Mouse (Mus musculus) hindbrain, embryonic 10.5 days (tissue): ENCODE data around the gene Cdk5r2. TPM values are rescaled to one million over a fixed set of nuclear protein-coding genes. Genes with fewer than 3 reads are reported as not detected.
A peak's percentile ranks its signal among the peaks of the same experiment; 100 is the strongest.
"Not testable (repeated sequence)": the region's sequence is repeated elsewhere in the genome, so short reads cannot be mapped to it uniquely, and the experiment has no call there.

Source experiments
- DNase-seq: peaks from one replicate; pipeline ENCODE4 v3.0.0-alpha.2; 2017; ENCODE audit warnings: low spot score
- H3K27ac ChIP-seq: fragments of 300-500 bp; sonication (generic); 2 replicates; pipeline ENCODE4 v1.5.1; 2016; ENCODE audit warnings: mild to moderate bottlenecking, moderate library complexity
- H3K27me3 ChIP-seq: fragments of 300-500 bp; sonication (generic); 2 replicates; pipeline ENCODE4 v1.6.1; 2016; ENCODE audit warnings: mild to moderate bottlenecking; ENCODE audit not compliant: poor library complexity, insufficient read depth, severe bottlenecking
- H3K36me3 ChIP-seq: fragments of 300-500 bp; sonication (generic); 2 replicates; pipeline ENCODE4 v1.6.1; 2016; ENCODE audit warnings: mild to moderate bottlenecking, moderate library complexity
- H3K4me1 ChIP-seq: fragments of 300-500 bp; sonication (generic); replicated peaks from 2 replicates; pipeline ENCODE4 v1.6.1; 2016; ENCODE audit warnings: mild to moderate bottlenecking
- H3K4me3 ChIP-seq: fragments of 300-500 bp; sonication (generic); 2 replicates; pipeline ENCODE4 v1.5.1; 2016; ENCODE audit warnings: mild to moderate bottlenecking, moderate library complexity
- H3K9me3 ChIP-seq: fragments of 300-500 bp; sonication (generic); 2 replicates; pipeline ENCODE4 v1.6.1; 2016; ENCODE audit warnings: mild to moderate bottlenecking, moderate library complexity
- WGBS: fragments of 180-500 bp; shearing (Covaris S2); methylation state at CpG from one replicate; pipeline ENCODE4 v1.1.7; 2016; 5-methylcytosine and 5-hydroxymethylcytosine counted together
- polyA plus RNA-seq: library from polyadenylated mRNA; unstranded; fragments of >200 nt; fragmentation: Nextera tagmentation; extraction: Ambion mirVana; gene quantifications from 2 replicates; pipeline ENCODE4 v1.2.1, GENCODE M21; 2016

The Cdk5r2 gene
- 0.96 and 2.6 TPM in 2 replicates for polyA plus RNA-seq

- Histone ChIP-seq H3K36me3 (no peaks in the 10 kb centered on the region), H3K4me3 (peak within 1 kb of the TSS; percentile 82), H3K4me1 (peaks cover 94% of the 10 kb centered on the region), H3K27me3 (peaks cover 95% of the 10 kb centered on the region), H3K27ac (peak within 1 kb of the TSS; percentile 94), H3K9me3 (no peaks in the 10 kb centered on the region)
- DNase-seq, result peak; percentile 90
- WGBS, result 1% methylated on average over 39 of the region's 39 CpGs
Measured at GRCm38 (mm10) chr1:74854306-74855056, at the start of gene Cdk5r2. Gene Cdk5r2, plus strand, starts transcription at chr1:74854934.

DNA sequence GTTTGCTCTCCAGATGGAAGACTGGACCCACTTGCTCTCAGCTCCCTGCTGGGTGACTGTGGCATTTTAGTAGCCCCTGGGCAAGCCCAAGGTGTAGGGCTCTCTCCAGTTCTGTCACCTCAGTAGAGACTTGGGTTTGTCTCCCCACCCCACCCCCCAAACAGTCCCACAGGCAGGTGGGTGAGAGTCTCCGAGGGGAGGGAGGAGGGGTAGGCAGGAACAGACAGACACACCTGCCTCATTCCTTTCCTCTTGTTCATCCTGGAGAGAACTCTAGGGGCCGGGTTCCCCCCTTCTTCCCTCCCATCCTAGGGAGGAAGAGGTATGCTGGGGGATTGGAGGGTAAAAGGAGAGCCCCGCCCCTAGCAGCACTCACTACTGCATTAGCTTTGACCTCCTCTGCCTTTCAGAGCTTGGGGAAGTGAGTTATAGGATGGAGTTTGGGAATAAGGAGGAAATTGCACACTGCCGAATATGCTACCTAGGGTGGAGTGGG lies 49.3 kb upstream of the Cdk5r2 start:
- WGBS, result 17% methylated on average over 4 of the region's 4 CpGs
- peaks cover 68% of the 10 kb centered on the region for H3K4me1 ChIP-seq
- no peak for DNase-seq
- H3K27me3 ChIP-seq, result peaks cover 99% of the 10 kb centered on the region
- H3K4me3 ChIP-seq, result no peak overlapping the region
- no peaks in the 10 kb centered on the region for H3K9me3 ChIP-seq
- H3K36me3 ChIP-seq, result no peaks in the 10 kb centered on the region
- H3K27ac ChIP-seq, result no peak overlapping the region; the same call in 1 of the 2 replicates

GRCm38 (mm10) chr1:74805843-74806242 lies 48.9 kb upstream of the Cdk5r2 start:
- WGBS, result 8% methylated on average over 5 of the region's 5 CpGs
- no peak overlapping the region for H3K27ac ChIP-seq
- DNase-seq, result no peak
- peaks cover 63% of the 10 kb centered on the region for H3K4me1 ChIP-seq
- no peaks in the 10 kb centered on the region for H3K9me3 ChIP-seq
- no peaks in the 10 kb centered on the region for H3K36me3 ChIP-seq
- H3K4me3 ChIP-seq, result no peak overlapping the region
- H3K27me3 ChIP-seq, result peaks cover 99% of the 10 kb centered on the region

- Histone ChIP-seq H3K9me3 (no peaks in the 10 kb centered on the region), H3K4me3 (peak overlapping the region; percentile 48), H3K36me3 (no peaks in the 10 kb centered on the region), H3K27me3 (peaks cover 99% of the 10 kb centered on the region), H3K27ac (peak overlapping the region; percentile 69), H3K4me1 (peaks cover 61% of the 10 kb centered on the region)
- under 1% methylated on average over 38 of the region's 38 CpGs for WGBS
- peak; percentile 71 for DNase-seq
Measured at GRCm38 (mm10) chr1:74806360-74807311, 48.1 kb upstream of the Cdk5r2 start.

- peak overlapping the region; percentile 48 for H3K4me3 ChIP-seq
- H3K9me3 ChIP-seq, result no peaks in the 10 kb centered on the region
- 2% methylated on average over 23 of the region's 23 CpGs for WGBS
- H3K36me3 ChIP-seq, result no peaks in the 10 kb centered on the region
- peak overlapping the region; percentile 69 for H3K27ac ChIP-seq
- DNase-seq, result peak; percentile 43
- H3K27me3 ChIP-seq, result peaks cover 97% of the 10 kb centered on the region
- peaks cover 60% of the 10 kb centered on the region for H3K4me1 ChIP-seq
Measured at GRCm38 (mm10) chr1:74807551-74808071, 47.1 kb upstream of the Cdk5r2 start.

DNA sequence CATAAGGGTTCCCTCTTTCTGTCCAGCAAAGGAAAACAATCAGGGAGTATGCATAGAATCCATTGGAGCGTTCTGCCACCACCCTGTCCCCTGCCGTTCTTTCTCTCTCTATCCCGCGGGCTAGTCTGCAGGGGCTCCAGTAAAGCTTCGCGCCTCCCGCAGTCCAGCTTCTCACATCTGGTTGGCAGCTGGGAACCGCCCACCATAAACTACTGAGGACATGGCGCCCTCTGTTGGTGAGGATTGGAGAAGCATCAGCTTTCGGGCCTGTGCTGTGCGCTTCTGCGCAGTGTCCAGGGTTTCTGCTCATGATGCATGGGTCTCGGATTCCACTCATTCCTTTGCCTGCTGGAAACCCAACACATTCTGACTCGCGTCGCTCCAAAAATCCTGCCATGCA lies 46.7 kb upstream of the Cdk5r2 start:
- peaks cover 55% of the 10 kb centered on the region for H3K4me1 ChIP-seq
- WGBS, result under 1% methylated on average over 16 of the region's 16 CpGs
- peaks cover 97% of the 10 kb centered on the region for H3K27me3 ChIP-seq
- no peak overlapping the region; the same call in 1 of the 2 replicates for H3K27ac ChIP-seq
- H3K9me3 ChIP-seq, result no peaks in the 10 kb centered on the region
- H3K4me3 ChIP-seq, result peak overlapping the region; percentile 48; the same call in 1 of the 2 replicates
- peak; percentile 95 for DNase-seq
- no peaks in the 10 kb centered on the region for H3K36me3 ChIP-seq

GRCm38 (mm10) chr1:74809007-74809406 lies 45.7 kb upstream of the Cdk5r2 start:
- no peak for DNase-seq
- no peak overlapping the region for H3K4me3 ChIP-seq
- 64% methylated on average over 10 of the region's 10 CpGs for WGBS
- no peaks in the 10 kb centered on the region for H3K36me3 ChIP-seq
- H3K9me3 ChIP-seq, result no peaks in the 10 kb centered on the region
- peaks cover 46% of the 10 kb centered on the region for H3K4me1 ChIP-seq
- H3K27ac ChIP-seq, result no peak overlapping the region
- peaks cover 95% of the 10 kb centered on the region for H3K27me3 ChIP-seq

DNA sequence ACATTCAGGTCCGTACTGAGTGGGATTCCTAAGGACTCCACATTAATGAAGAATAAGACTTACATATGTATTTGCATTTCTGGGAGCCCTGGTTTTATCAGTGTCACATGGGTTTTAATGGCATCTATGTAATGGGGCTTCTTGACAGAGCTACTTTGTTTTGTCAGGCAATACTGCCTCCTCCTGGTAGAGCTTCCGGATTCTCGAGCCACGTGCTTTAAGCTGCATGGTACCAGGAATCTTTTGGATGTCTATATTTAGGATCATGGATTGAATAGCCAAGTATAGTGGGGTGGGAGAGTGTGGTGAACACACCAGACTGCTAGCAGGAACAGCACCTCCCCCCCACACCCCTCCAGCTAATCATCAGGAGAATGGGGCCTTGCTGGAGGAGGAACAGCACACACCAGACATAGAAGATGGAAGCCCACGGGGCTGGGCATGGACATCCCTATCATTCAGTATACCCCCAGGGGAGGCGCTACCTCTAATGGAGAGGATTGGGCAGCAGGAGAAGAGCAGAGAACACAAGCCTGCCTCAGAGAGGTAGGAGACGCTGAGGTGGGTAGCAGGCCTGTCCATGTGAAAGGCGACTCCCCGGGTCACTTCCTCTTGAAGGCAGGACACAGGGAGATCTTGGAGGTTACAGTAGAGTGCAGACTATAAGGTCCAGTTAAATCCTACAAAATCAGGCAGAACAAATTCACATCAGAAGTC lies 39.6 kb upstream of the Cdk5r2 start:
- H3K36me3 ChIP-seq, result no peaks in the 10 kb centered on the region
- peaks cover 34% of the 10 kb centered on the region for H3K27me3 ChIP-seq
- H3K27ac ChIP-seq, result no peak overlapping the region
- no peaks in the 10 kb centered on the region for H3K9me3 ChIP-seq
- peaks cover 25% of the 10 kb centered on the region for H3K4me1 ChIP-seq
- H3K4me3 ChIP-seq, result no peak overlapping the region
- DNase-seq, result no peak
- whole genome bisulfite sequencing, result 78% methylated on average over 9 of the region's 9 CpGs

DNA sequence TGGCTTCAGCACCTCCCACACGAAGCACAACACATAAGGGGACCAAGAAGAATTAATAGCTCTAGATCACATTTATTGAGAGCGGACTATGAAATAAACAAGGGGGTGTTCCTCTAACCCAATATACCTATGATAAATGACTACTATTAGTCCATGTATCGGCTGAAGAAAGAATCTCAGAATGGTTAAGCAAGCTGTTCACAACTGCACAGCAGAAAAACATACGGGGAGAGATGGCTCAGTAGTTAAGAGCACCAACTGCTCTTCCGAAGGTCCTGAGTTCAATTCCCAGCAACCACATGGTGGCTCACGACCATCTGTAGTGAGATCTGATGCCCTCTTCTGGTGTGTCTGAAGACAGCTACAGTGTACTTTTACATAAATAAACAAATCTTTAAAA lies 38.8 kb upstream of the Cdk5r2 start:
- H3K9me3 ChIP-seq, H3K36me3 ChIP-seq, DNase-seq, H3K4me3 ChIP-seq, H3K27ac ChIP-seq: not testable (repeated sequence)
- peaks cover 25% of the 10 kb centered on the region for H3K4me1 ChIP-seq
- peaks cover 26% of the 10 kb centered on the region for H3K27me3 ChIP-seq
- WGBS, result 91% methylated on average over 6 of the region's 6 CpGs

GRCm38 (mm10) chr1:74816612-74817199 lies 38.0 kb upstream of the Cdk5r2 start:
- WGBS, result 7% methylated on average over 38 of the region's 38 CpGs
- peak; percentile 93 for DNase-seq

DNA sequence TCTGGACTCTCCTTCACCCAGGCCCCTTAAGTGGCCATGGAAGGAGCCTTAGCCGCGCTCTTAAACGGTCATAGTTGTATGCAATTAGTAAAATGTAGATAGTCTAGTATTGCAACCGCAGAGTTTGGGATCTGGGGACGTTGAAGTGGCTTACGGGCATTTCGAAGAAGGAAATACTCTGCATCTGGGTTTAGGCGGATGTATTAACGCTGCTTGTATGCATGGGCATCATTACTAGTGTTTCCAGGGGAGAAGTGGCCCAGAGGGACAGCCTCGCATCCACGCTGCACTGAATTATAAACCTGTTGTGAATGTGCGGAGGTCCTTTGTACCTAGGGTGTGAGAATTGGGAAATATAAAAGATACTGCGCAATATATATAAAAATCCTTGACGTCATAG lies 37.5 kb upstream of the Cdk5r2 start:
- H3K27ac ChIP-seq, result peak overlapping the region; percentile 96
- peak overlapping the region; percentile 77 for H3K4me3 ChIP-seq
- H3K36me3 ChIP-seq, result no peaks in the 10 kb centered on the region
- DNase-seq, result no peak
- peaks cover 13% of the 10 kb centered on the region for H3K27me3 ChIP-seq
- WGBS, result 17% methylated on average over 14 of the region's 14 CpGs
- H3K9me3 ChIP-seq, result no peaks in the 10 kb centered on the region
- H3K4me1 ChIP-seq, result peaks cover 25% of the 10 kb centered on the region

More at GRCm38 (mm10) chr1:74816612-74817199, 38.0 kb upstream of the Cdk5r2 start:
- Histone ChIP-seq H3K27ac (peak overlapping the region; percentile 96), H3K27me3 (peaks cover 18% of the 10 kb centered on the region), H3K36me3 (no peaks in the 10 kb centered on the region), H3K4me1 (peaks cover 25% of the 10 kb centered on the region), H3K9me3 (no peaks in the 10 kb centered on the region), H3K4me3 (peak overlapping the region; percentile 77)

GRCm38 (mm10) chr1:74818509-74818908 lies 36.2 kb upstream of the Cdk5r2 start:
- Histone ChIP-seq H3K4me3 (no peak overlapping the region), H3K27me3 (peaks cover 3% of the 10 kb centered on the region), H3K9me3 (no peaks in the 10 kb centered on the region), H3K36me3 (no peaks in the 10 kb centered on the region), H3K4me1 (peaks cover 25% of the 10 kb centered on the region), H3K27ac (no peak overlapping the region)
- 93% methylated on average over 1 of the region's 1 CpGs for WGBS
- no peak for DNase-seq
